Mouse (Mus musculus) heart, adult 9 months (tissue): Measurements from ENCODE around the gene Trabd.

ENCODE experiments used
- DNase-seq, 2 experiments: peaks; one replicate each; pipeline ENCODE4 v3.0.0; 2022; ENCODE audit warnings: low spot score in 2 of 2

Gene Trabd

GRCm38 (mm10) chr15:89074613-89075477, at the start of gene Trabd:
Trabd (plus strand) TSS chr15:89075124.
- peak in 1 of 2 experiments; percentile 48 for DNase-seq

- DNase-seq = no peak
These were observed 30.5 kb upstream of the Trabd start for GRCm38 (mm10) chr15:89044381-89044780.

DNA sequence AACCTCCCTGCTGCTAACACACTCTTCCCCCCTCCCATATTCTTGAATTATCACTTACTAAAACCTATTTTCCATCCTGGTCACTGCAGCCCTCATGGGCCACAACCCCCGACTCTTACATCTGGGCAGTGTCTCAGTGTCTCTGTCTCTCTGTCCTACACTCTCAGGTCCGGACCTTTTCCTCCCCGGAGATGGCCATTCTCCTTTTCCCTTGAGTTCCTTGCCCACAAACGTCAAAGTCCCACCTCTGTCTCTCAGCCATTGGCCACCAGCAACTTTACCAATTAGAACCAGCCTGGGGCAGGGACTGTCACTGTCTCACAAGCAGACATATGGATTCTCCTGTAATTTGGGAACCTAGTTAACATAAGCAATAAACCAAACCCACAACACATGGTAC, 28.6 kb upstream of the Trabd start:
- no peak for DNase-seq

DNA sequence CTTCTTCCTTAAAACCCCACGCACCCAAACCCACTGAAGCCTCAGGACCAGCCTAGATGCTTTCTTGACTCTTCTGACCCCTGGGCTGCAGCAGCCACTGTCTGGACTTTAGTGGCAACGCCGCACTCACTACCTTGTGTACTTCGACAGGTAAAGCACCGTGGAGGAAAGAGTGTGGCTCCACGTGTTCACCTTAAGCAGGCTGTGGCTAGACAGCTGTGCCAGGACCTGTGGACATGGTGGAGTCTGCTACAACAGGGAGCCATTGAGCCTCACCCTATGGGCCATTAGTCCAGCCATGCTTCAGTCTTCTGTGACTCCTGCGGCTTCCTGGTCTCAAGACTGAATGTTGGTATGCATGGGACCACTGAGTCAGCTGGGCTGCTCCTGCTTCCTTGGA, 20.3 kb upstream of the Trabd start:
- no peak for DNase-seq

DNA sequence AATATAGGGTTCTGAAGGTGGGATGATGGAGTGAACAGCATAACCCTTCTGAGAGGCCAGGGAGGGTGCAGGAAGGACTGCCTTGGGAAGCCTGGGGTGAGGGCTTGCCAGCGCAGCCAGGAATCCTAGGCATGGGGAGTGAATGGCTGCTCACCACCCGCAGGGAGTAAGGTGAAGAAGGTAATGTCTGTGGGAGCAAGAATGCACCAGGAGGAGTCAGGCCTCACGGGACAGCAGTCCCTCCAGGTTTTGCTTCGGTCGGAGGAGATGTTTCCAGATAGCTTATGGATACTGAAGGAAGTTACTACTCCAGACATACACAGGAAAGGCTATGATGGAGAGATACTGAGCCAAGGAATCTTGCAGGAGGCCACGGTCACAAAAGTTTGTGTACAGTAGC, 16.2 kb upstream of the Trabd start:
- DNase-seq = no peak

DNA sequence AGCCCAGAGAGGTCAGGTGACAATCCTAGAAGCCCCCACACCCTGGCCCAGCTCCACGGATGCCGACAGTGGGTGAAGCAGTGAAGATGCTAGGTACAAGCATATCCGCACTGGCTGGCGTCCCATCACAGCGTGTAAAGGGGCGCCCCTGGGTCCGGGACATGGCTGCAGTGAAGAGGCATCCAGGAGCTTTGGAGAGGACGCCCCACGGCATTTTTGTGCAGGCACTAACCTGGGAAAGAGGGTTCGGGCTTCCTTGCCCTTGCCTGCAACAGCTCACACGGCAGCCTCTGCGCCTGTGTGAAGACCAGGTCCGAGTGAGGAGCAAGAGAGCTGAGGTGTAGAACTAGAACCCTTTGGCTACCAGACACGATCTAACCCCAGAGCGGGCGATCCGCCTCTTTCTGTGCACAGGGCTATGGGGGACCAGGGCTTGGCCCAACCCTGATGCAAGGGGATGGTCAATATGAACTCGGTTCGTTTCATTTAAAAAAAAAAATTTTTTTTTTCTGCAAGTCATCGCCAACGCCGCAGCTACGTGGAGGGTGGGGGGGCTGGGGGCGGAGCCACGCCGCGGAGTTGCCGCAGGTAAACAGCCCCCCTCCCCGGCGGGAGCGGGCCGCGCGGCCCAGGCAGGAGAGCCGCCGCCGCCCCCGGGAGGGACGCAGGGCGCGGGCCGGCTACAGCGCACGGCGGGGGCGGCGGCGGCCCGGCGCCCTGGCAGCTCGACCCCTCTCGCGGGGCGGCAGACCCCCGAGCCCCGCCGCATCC, 15.6 kb upstream of the Trabd start, which contains the start of gene Panx2:
Gene Panx2 (plus strand): TSS at position 574 of the 771 bp plus-strand sequence.
- no peak for DNase-seq

DNA sequence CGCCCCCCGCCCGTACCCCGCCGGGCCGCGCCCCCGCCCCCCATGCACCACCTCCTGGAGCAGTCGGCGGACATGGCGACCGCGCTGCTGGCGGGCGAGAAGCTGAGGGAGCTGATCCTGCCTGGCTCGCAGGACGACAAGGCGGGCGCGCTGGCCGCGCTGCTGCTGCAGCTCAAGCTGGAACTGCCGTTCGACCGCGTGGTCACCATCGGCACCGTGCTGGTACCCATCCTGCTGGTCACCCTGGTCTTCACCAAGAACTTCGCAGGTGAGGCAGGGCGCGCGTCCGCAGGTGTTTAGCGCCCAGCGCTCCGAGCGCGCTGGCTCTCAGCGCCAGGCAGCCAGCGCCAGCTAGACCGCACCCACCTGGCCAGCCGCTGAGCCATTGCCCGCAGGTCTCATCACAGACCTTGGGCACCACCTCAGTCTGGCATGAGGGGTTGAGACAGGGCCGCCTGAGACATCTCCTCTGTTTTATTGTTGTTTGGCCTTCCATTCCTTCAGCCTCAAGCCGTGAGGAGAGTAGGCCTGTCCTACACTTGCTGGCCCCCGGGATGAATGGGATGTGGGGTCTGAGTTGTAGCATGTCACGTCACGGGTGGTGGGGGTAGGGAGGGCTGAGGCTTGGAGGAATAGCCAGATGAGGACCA, 14.8 kb upstream of the Trabd start:
- DNase-seq = no peak

DNA sequence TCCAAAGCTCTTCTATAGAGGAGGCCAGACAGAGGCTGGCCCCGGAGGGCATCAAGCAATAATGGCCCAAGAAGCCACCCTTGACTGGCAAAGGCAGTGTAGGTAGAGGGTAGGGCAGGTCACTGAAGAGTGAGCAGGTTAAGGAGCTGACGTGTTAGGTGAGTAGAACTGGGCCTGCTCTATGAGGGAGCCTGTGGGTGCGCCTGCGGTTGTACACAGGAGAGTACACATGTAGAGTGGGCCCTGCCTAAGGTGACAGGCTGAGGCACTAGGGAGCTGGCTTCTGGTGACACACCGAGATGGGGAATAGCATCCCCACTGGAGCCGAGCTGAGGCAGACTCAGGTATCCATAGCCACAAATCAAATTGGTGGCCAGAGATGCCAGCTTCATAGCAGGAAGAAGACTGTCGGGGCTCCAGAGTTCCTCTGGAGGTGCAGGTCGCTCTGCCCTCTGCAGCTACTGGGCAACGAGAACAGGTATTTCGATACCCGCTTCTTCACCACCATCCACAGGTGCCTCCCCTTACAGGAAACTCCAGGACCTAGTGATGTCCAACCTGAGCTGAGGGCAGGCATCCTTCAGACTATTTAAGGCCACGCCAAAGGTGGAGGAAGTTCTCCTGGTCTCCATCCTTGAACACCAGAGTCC, 14.0 kb upstream of the Trabd start:
- no peak for DNase-seq

- no peak for DNase-seq
These were observed 13.0 kb upstream of the Trabd start for GRCm38 (mm10) chr15:89061761-89062517.

DNA sequence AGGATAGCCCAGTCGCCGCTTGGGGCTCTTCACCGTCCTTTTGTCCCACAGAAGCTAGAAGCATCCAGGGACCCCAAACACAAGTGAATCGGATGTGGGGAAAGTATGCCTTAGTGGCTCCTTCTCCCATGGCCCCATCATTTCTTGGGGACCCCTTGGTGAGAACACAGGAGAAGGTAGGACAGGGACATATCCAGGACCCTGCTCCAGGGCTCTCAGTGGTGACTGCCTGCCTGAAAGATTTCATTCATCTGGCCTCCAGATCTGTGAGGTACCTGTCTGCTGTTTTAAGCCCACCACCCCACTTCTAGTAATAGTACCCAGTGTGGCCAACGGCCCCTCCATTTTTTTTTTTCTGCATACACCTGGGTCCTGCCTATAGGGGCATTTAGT, 12.4 kb upstream of the Trabd start:
- no peak for DNase-seq

GRCm38 (mm10) chr15:89063001-89063400, 11.9 kb upstream of the Trabd start:
- no peak for DNase-seq

- DNase-seq = no peak
These were observed 11.4 kb upstream of the Trabd start for GRCm38 (mm10) chr15:89063536-89063935.

- DNase-seq = no peak
These were observed 10.0 kb upstream of the Trabd start for GRCm38 (mm10) chr15:89064891-89065290.

DNA sequence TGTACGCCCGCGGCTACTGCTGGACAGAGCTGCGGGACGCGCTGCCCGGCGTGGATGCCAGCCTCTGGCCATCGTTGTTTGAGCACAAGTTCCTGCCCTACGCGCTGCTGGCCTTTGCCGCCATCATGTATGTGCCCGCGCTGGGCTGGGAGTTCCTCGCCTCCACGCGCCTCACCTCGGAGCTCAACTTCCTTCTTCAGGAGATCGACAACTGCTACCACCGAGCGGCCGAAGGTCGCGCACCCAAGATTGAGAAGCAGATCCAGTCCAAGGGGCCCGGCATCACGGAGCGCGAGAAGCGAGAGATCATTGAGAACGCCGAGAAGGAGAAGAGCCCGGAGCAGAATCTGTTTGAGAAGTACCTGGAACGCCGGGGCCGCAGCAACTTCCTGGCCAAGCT, 7.3 kb upstream of the Trabd start:
- DNase-seq = no peak

DNA sequence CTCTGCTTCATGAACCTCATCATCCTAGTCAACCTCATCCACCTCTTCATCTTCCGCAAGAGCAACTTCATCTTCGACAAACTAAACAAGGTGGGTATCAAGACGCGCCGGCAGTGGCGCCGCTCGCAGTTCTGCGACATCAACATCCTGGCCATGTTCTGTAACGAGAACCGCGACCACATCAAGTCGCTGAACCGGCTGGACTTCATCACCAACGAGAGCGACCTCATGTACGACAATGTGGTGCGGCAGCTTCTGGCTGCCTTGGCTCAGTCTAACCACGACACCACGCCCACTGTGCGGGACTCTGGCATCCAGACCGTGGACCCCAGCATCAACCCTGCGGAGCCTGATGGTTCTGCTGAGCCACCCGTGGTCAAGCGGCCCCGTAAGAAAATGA, 6.7 kb upstream of the Trabd start:
- DNase-seq = no peak

GRCm38 (mm10) chr15:89069336-89069840, 5.5 kb upstream of the Trabd start:
- no peak for DNase-seq

GRCm38 (mm10) chr15:89070606-89071005, 4.3 kb upstream of the Trabd start:
- DNase-seq = no peak

GRCm38 (mm10) chr15:89073993-89074603, 826 bp upstream of the Trabd start:
- peak; percentile 50 to 67 for DNase-seq

DNA sequence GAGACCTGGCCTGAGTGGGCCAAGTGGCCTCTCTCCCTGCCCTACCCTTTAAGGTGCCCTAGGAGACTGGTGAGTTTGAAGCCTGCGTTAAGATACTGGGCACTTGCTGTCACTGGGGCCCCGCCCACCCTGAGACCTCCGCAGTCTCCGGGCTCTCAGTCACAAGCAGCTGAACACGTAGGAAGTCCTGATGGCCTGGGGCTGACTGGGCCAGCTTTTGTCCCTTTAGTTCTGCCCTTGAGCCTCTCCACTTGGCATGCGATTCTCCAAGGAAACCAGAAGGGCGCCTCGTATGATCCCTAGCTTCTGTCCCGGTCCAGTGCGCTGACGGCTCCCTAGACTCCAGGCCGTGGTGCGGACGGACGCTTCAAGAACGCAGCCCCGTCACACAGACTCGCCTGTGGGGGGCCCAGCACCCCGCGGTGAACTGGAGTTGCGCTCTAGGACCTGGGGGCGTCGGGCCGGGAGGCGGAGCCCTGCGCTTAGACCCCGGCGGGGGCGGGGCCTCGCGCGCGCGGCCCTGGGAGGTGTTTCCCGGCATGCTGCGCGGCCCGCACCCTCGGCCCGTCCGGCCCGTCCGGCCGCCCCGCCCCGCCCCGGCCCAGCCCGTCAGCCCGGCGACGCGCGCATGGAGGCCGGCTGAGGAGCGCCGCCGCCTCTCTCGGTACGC, 689 bp downstream of the Trabd start:
- peak; percentile 90 to 91 for DNase-seq
